Mouse (Mus musculus): ENCODE data around the gene Mfng.

- TF ChIP-seq CTCF (IDR thresholded peaks at IDR 0.05; ENCODE audit: low read depth, low read length), result no peak
- TF ChIP-seq POLR2A (IDR thresholded peaks at IDR 0.05; ENCODE audit: insufficient read depth, low read length), result no peak
- no peak for TF ChIP-seq EP300 (IDR thresholded peaks at IDR 0.05; ENCODE audit: insufficient read depth, low read depth, low read length)
Observed at GRCm38 (mm10) chr15:78713751-78714150, 59.5 kb downstream of the Mfng start.
